Mouse (Mus musculus) kidney, postnatal 10 days (tissue): ENCODE results near the gene Vangl2.
"Not testable (repeated sequence)": the region's sequence is repeated elsewhere in the genome, so short reads cannot be mapped to it uniquely, and the experiment has no call there.

Source experiments
- DNase-seq: peaks from one replicate; pipeline ENCODE4 v3.0.0; 2021; ENCODE audit warnings: mixed read lengths

Vangl2 gene

GRCm38 (mm10) chr1:172000641-172001040 is 27.6 kb downstream of the Vangl2 start:
- peak; percentile 71 for DNase-seq

- no peak for DNase-seq
These were observed 29.2 kb downstream of the Vangl2 start for GRCm38 (mm10) chr1:171998820-171999597.

GRCm38 (mm10) chr1:171996701-171997100 is 31.5 kb downstream of the Vangl2 start:
- no peak for DNase-seq

GRCm38 (mm10) chr1:171994918-171995715 is 33.1 kb downstream of the Vangl2 start:
- no peak for DNase-seq

- DNase-seq = no peak
These were observed 33.7 kb downstream of the Vangl2 start for GRCm38 (mm10) chr1:171994501-171994900.

- DNase-seq = no peak
These were observed 35.2 kb downstream of the Vangl2 start for GRCm38 (mm10) chr1:171992901-171993530.

- no peak for DNase-seq
These were observed 36.4 kb downstream of the Vangl2 start for GRCm38 (mm10) chr1:171991883-171992282.

GRCm38 (mm10) chr1:171984121-171984520 is 44.1 kb downstream of the Vangl2 start:
- DNase-seq = no peak

- no peak for DNase-seq
These were observed 44.8 kb downstream of the Vangl2 start for GRCm38 (mm10) chr1:171983372-171984001.

- DNase-seq = no peak
These were observed 45.5 kb downstream of the Vangl2 start for GRCm38 (mm10) chr1:171982740-171983139.

GRCm38 (mm10) chr1:171982170-171982569 is 46.1 kb downstream of the Vangl2 start:
- DNase-seq = no peak

- DNase-seq = no peak
These were observed 48.1 kb downstream of the Vangl2 start for GRCm38 (mm10) chr1:171979969-171980730.

GRCm38 (mm10) chr1:171977891-171978290 is 50.4 kb downstream of the Vangl2 start:
- no peak for DNase-seq

- peak; percentile 22 for DNase-seq
These were observed 51.3 kb downstream of the Vangl2 start for GRCm38 (mm10) chr1:171976826-171977539.

GRCm38 (mm10) chr1:171975831-171976230 is 52.4 kb downstream of the Vangl2 start:
- no peak for DNase-seq

- no peak for DNase-seq
These were observed 52.9 kb downstream of the Vangl2 start for GRCm38 (mm10) chr1:171975377-171975776.

GRCm38 (mm10) chr1:171974361-171974760 is 53.9 kb downstream of the Vangl2 start:
- DNase-seq = not testable (repeated sequence)

GRCm38 (mm10) chr1:171970854-171971586 is 57.2 kb downstream of the Vangl2 start:
- DNase-seq = no peak

- DNase-seq = no peak
These were observed 59.0 kb downstream of the Vangl2 start for GRCm38 (mm10) chr1:171969221-171969620.

GRCm38 (mm10) chr1:171966054-171966790 is 62.0 kb downstream of the Vangl2 start:
- DNase-seq = no peak
